Mouse (Mus musculus) spleen, postnatal 14 days (tissue): ENCODE data around the gene Shc3.

ENCODE experiments used
- DNase-seq, 2 experiments: peaks; one replicate each; pipeline ENCODE4 v3.0.0; 2021 to 2022; ENCODE audit warnings: low spot score in 2 of 2

Shc3 gene

GRCm38 (mm10) chr13:51568911-51569684 lies at the start of gene Shc3:
Gene Shc3, minus strand, starts transcription at chr13:51569419.
- no peak for DNase-seq

- DNase-seq, result no peak
These were observed 49.4 kb upstream of the Shc3 start for GRCm38 (mm10) chr13:51618602-51619001.

- peak in 1 of 2 experiments; percentile 19 for DNase-seq
These were observed 48.6 kb upstream of the Shc3 start for GRCm38 (mm10) chr13:51617861-51618260.

- DNase-seq, result no peak
These were observed 48.1 kb upstream of the Shc3 start for GRCm38 (mm10) chr13:51617306-51617705.

GRCm38 (mm10) chr13:51616417-51617044 lies 47.3 kb upstream of the Shc3 start:
- DNase-seq, result no peak

- no peak for DNase-seq
These were observed 46.6 kb upstream of the Shc3 start for GRCm38 (mm10) chr13:51615815-51616214.

GRCm38 (mm10) chr13:51611500-51611899 lies 42.3 kb upstream of the Shc3 start:
- no peak for DNase-seq

GRCm38 (mm10) chr13:51611060-51611459 lies 41.8 kb upstream of the Shc3 start:
- no peak for DNase-seq

- DNase-seq, result no peak
These were observed 40.0 kb upstream of the Shc3 start for GRCm38 (mm10) chr13:51609231-51609630.

GRCm38 (mm10) chr13:51603894-51604244 lies 34.6 kb upstream of the Shc3 start:
- no peak for DNase-seq

- no peak for DNase-seq
These were observed 34.1 kb upstream of the Shc3 start for GRCm38 (mm10) chr13:51603221-51603893.

- no peak for DNase-seq
These were observed 33.5 kb upstream of the Shc3 start for GRCm38 (mm10) chr13:51602764-51603163.

- no peak for DNase-seq
These were observed 30.9 kb upstream of the Shc3 start for GRCm38 (mm10) chr13:51600169-51600568.

- no peak for DNase-seq
These were observed 28.8 kb upstream of the Shc3 start for GRCm38 (mm10) chr13:51598063-51598462.

GRCm38 (mm10) chr13:51595404-51595803 lies 26.2 kb upstream of the Shc3 start:
- DNase-seq, result no peak

GRCm38 (mm10) chr13:51594656-51595311 lies 25.6 kb upstream of the Shc3 start:
- DNase-seq, result no peak

GRCm38 (mm10) chr13:51588005-51588404 lies 18.8 kb upstream of the Shc3 start:
- no peak for DNase-seq

- no peak for DNase-seq
These were observed 13.0 kb upstream of the Shc3 start for GRCm38 (mm10) chr13:51582204-51582603.

- DNase-seq, result no peak
These were observed 11.2 kb upstream of the Shc3 start for GRCm38 (mm10) chr13:51580263-51581044.

GRCm38 (mm10) chr13:51573849-51574248 lies 4.6 kb upstream of the Shc3 start:
- no peak for DNase-seq

GRCm38 (mm10) chr13:51570111-51570510 lies 892 bp upstream of the Shc3 start:
- DNase-seq, result no peak

- no peak for DNase-seq
These were observed 458 bp upstream of the Shc3 start for GRCm38 (mm10) chr13:51569685-51570068.
